Mouse (Mus musculus) urinary bladder, postnatal 10 days (tissue): Measurements from ENCODE around the gene Gm48551.

ENCODE experiments used
- DNase-seq: peaks from one replicate; pipeline ENCODE4 v3.0.0; 2022; ENCODE audit warnings: low spot score

Gm48551 gene

DNA sequence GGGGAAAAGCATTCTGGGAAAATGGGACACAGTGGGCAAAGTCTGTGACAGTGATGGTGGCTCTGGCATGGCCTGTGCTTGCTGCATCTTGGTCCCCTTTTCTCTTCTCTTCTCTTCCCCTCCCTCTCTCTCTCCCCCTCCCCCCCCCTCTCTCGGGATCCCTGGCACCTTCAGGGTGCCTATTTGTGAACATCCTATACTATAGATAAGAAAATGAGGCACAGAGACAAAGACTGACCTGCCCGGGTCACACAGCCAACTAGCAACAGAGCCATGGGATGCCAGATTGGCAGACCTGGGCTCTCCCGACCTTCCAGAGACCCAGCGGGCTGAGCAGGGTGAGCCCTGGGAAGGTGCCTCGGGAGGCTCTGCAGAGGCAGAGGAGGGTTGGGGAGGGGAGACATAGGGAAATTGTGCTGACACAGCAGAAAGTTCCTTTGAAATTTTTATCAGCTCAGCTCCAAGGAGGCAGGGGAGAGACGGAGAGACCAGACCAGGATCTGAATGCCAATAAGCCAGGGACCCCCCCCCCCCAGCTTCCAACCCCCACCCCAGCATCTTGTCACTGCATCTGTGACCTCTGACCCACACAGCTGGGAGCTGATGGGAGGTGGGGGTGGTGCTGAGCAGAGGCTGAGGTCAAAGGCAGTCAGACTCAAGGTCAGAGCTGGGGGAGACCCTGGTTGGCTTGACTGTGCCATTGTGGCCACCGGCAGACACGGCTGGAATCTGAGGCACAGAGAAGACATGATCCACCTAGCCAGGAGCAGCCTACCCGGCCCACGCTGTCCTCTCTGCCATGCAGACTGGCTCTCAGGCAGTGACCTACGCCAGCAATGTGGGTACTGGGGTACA, 34.2 kb downstream of the Gm48551 start:
- peak; percentile 5 for DNase-seq

- peak; percentile 6 for DNase-seq
Measured at GRCm38 (mm10) chr10:81419111-81419928, 35.1 kb downstream of the Gm48551 start.

- DNase-seq = peak; percentile 9
Measured at GRCm38 (mm10) chr10:81420191-81420767, 36.0 kb downstream of the Gm48551 start.

GRCm38 (mm10) chr10:81421041-81421796, 37.0 kb downstream of the Gm48551 start:
- DNase-seq = no peak

DNA sequence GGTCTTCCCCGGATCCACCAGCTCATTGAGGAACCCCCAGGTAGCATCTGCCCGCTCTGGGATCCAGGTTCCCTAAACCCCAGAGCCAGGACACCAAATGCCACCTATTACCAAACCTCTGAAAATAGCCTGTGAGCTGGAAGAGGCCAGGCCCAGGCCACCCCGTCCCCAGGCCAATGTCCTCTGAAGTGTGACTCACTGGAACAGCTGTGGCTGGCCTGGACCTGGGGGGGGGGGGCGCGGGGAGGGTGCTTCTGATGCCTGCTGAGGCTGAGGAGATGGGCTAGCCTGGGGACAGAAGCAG, 37.5 kb downstream of the Gm48551 start:
- DNase-seq = no peak

- peak; percentile 8 for DNase-seq
Measured at GRCm38 (mm10) chr10:81422191-81422590, 37.9 kb downstream of the Gm48551 start.

DNA sequence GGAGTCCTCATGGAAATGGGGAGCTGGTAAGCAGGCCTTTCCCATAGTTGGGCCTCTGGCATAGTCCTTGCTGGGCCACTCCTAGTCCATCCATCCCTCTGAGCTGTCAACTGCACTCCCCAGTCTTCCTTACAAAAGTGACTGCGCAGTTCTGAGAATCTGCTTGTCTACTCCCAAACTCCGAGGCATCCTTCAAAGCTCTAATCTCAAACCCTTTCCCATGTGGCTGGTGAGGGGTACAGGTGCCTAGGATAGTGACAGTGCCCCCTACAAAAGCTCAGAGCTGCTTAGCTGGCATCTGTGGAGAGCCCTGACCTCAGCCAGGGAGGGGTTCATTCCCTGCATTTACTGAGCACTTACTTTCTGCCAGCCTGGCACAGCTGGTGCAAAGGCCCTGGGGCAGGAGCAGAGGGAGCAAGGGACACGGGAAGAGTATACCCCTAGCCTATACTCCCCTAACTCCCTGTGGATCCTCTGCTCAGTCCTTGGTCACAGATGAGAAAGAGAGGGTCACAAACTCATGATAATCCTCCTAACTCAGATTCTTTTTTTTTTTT, 38.5 kb downstream of the Gm48551 start:
- no peak for DNase-seq

DNA sequence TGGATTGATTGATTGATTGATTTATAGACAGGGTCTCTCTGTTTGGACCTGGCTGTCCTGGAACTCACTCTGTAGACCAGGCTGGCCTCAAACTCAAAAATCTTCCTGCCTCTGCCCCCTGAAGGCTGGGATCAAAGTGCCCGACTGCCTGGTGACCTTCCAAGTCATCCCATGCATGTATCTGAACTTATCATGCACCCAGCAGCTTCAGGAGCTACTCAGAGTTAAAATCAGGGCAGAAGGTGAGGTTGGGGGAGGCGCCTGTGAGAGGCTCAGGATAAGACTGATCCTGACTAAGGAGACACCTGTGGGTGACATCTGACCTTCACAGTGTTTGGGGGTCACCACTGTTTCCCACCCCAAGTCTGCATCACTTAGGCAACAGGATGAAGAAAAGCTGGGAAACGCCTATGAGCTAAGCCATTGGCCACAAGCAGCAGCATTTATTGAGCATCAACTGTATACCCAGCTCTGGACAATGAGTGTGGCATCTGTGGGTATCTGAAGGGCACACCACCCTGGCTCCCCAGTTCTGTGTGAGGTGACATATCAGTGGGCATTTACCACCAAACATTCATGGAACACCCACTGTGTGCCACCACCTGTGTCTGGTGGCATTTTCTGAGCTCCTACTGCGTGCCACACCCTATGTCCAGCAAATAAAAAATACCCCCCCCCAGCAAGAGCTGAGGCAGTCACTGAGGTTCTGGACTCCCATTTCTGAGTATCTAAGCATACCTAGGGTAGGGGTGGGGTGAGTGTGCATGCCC, 39.4 kb downstream of the Gm48551 start:
- DNase-seq = no peak

- peak; percentile 10 for DNase-seq
Measured at GRCm38 (mm10) chr10:81424246-81425051, 40.2 kb downstream of the Gm48551 start.

GRCm38 (mm10) chr10:81425236-81425850, 41.1 kb downstream of the Gm48551 start:
- peak; percentile 8 for DNase-seq

DNA sequence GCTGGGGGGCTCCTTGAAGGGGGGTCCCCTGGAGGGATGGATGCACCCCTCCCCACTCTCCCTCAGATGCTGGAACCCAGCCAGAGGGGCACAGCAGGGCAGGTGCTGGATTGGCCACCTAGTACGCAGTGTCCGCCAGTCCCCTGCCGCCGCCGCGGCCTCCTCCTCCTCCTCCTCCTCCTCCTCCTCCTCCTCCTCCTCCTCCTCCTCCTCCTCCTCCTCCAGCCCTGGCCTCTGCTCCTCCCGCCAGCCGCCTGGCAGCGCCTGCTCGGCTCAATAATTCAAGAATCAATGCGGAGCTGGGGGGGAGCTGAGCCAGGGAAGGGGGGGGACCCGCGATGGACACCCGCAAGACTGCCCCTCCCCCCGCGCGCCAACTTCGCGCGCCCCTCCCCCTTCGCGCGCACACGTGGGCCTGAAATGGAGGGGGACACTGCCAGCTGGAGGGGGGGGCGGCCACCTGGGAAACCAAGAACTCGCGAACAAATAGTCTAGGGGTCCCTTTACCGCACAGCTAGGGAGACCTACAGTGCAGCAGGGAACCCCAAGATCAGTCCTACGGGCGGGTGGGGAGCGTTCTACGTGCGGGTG, 41.9 kb downstream of the Gm48551 start:
- DNase-seq = peak; percentile 10

DNA sequence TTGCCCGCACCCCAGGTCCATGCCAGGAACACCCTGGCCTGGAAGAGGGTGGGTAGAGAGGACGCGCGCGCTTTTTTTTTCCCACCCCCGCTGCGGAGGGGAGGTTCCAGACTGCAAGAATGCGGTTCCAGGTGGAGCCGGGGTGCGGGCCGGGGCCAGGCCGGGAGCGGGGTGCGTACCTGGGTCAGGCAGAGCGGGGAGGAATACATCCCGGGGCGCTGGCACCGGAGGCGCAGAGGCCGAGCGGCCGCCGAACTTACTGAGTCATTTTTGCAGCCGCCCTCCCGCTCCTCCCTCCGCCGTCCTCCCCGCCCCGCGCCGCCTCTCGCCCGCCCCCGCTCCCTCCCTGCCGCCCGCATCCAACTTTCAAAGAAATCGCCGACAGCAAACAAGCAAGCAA, 42.6 kb downstream of the Gm48551 start:
- DNase-seq = peak; percentile 40

DNA sequence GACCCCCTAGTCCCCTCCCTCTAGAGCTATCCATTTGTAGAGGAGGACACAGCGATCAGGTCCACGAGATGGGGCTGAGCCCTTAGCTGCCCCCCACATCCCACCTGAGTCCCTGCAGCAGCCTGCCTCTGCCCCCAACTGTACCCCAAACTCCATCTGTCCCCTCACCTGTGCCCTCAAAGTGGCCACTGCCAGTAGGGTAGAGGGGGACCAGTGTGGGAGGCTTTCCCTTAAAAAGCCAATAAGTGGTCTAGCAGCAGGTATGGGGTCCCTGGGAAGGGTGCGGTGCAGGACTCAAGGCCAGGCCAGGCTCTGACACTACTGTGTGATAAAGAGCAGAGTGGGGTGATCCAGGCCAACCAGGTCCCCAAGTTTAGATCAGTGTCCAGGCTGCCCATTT, 43.1 kb downstream of the Gm48551 start:
- DNase-seq = no peak

DNA sequence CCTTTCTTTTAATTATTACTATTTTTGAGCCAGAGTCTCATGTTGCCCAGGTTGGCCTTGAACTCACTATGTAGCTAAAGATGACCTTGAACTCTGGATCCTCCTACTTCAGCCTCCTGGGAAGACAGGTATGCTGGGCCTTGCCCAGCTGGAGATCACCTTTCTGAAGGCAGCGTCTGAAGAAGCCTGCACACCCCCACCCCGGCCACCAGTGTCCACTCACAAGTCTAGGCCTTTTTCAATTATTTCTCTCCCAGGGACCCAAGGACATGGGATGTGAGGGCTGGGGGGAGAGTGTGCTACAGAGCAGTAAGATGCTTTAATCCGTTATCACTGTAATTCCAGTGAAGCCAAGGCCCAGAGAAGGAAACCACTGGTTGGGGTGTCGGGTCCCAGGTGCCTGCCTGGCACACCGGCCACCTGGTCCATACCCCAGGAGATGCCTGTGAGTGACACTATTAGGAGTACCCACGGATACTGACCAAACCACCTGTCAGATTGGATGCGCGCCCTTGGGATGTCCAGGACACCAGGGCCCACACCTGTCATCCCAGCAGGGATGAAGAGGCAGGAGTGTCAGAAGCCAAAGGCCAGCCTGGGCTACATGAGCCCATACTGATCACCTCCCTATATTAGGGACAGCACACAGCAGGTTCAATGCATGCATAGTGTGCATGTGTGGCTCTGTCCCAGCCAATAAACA, 43.7 kb downstream of the Gm48551 start:
- peak; percentile 9 for DNase-seq

GRCm38 (mm10) chr10:81428507-81428870, 44.2 kb downstream of the Gm48551 start:
- no peak for DNase-seq

GRCm38 (mm10) chr10:81429092-81429491, 44.8 kb downstream of the Gm48551 start:
- DNase-seq = no peak

GRCm38 (mm10) chr10:81429605-81430061, 45.4 kb downstream of the Gm48551 start:
- peak; percentile 28 for DNase-seq

DNA sequence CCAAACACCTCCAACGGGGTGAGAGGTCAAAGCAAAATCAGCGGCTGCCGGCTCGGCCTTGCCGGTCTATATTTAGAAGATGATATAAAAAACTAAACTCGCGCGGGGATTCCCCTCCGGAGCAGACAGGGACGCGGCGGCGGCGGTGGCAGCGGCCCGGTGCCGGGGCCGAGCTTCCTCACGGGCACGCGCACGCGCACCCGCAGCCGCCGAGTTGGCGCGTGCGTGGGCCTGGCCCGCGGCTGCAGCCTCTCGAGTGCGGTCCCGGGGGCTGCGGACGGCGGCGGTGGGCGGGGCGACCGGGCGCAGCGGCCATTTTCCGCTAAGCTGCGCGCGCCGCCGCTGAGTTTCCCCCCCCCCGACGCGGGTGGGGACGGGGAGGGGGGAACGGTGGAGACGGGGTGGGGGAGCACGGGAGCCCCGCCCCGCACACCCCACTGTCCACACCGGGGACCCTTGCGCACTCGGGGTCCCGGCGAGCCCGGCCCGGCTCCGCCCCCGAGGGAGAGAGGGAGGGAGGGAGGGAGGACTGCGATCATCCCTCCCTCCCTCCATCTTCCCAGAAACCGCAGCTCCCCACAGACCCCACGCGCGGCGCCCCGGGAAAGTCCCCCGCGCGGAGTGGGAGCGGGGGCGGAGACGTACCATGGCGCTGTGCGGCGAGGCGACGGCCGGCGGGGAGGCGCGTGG, 46.0 kb downstream of the Gm48551 start:
- peak; percentile 22 for DNase-seq
